Mouse (Mus musculus) right cerebral cortex, adult 2 months (tissue): Measurements from ENCODE around the gene Inpp5e.

ENCODE experiments used
- DNase-seq, 2 experiments: peaks; one replicate each; pipeline ENCODE4 v3.0.0; 2021 to 2022; ENCODE audit warnings: low spot score in 2 of 2

Gene Inpp5e

DNA sequence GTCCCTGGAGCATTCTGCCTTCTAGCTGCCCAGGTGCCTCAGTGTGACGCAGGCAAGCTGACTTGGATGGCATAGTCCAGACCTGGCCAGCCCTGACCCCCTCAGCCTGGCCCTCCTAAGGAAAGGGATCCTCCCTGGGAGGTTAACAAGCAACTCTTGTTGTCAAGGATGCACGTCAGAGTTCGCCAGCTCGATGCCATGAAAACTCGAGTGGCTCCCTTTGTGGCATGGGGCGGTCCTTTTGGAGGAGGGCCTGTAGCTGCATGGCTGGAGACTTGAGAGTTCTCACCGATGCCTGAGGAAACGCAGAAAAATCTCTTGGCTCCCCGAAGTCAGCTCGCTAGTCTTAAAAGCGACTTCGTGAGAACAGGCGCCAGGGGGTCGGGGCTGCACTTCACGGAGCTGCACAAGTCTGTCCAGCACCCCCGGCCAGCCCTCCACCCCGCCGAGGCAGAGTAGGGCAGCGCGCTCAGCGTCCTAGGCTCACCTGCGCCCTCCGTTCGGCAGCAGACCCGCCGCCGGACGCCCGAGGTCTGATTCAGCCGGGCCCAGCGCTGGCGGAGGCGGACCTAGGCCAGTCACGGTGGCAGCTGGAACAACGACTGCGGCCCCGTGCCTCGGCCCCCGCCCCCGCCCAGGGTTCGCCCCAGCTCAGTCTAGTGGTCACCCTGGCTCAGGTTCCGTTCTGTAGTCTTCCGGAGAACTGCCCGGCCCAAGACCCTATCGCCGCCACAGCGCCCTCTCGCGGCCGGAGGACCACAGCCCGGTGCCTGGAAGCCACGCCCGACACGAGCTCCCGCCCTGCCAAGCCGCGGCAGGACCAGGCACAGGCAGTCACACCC, at the start of gene Inpp5e:
Gene Inpp5e, minus strand, starts transcription at position 689 of the 842 bp plus-strand sequence.
- peak; percentile 97 to 98 for DNase-seq

DNA sequence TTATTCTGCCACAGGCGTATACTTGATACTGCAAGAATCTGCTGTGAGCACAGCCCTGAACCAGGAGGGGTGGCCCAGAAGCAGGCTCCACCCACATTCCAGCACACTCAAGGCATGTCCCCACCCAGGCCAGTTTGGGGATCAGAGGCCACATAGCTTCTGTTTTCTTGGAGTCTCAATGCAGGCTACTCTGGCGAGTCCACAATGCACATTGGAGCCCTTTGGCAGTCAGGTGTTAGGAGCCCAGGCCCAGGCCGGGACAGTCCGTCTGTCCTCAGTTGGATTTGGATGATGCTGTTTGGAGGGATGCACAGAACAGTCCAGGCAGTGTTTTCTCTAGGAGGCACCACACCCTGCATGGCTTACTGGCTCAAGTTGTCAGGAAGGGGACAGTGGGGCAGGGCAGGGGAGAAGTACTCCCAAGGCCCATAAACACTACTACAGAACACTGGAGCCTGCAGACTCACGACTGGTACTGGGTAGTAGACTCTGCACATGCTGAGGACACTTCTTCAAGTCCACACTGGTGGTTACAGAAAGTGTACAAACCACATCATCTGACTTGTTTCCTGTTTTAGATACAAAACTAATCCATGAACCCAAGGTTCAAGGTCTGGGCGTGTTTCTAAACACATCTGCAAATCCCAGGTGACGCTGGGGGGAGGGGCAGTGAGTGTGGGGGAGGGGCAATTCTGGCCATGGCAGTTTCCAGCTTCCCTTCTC, 49.6 kb upstream of the Inpp5e start:
- DNase-seq, result no peak

DNA sequence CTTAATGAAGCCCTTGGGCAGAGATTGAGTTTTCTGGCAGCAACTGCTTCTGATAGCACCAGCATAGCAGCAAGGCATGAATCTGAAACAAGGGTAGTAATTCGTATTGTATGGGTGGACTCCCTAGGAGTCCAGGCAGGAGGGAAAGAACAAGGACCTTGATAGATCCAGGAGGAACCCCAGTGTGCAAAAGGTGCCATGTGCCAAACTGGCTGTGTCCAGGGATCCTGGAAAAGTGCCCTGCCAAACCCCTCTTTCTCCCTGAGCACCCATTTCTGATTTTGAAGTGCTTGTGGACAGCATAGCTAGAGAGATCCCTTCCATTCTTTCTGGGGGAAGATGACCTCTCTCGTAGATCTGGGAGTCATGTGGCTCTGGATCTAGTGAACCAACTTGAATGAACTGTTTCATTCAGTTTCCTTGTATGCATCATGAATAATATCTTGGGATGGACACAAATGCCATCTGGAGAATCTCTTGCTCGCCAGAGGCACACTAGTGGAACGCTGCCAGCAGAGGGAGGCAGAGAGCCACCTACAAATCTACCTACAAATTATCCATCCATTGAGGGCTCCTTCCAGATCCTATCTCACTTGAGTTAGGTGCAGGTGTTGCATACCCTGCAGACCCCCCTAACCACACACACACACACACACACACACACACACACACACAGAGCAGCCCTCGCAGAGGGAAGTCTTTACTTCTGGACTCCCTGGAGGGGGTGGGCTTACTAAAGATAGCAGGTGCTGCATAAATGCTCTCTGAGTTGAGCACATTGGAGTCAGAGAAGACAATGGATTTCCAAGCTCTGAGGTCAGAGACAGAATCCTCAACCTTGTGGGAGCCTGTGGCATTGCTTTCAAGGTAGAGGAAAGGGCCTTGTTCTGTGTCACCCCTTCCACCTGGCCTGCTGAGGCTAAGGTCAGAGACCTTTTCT, 40.4 kb upstream of the Inpp5e start:
- peak; percentile 89 to 90 for DNase-seq

GRCm38 (mm10) chr2:26447451-26447850, 38.4 kb upstream of the Inpp5e start:
- no peak for DNase-seq

- no peak for DNase-seq
These were observed 37.7 kb upstream of the Inpp5e start for GRCm38 (mm10) chr2:26446671-26447070.

DNA sequence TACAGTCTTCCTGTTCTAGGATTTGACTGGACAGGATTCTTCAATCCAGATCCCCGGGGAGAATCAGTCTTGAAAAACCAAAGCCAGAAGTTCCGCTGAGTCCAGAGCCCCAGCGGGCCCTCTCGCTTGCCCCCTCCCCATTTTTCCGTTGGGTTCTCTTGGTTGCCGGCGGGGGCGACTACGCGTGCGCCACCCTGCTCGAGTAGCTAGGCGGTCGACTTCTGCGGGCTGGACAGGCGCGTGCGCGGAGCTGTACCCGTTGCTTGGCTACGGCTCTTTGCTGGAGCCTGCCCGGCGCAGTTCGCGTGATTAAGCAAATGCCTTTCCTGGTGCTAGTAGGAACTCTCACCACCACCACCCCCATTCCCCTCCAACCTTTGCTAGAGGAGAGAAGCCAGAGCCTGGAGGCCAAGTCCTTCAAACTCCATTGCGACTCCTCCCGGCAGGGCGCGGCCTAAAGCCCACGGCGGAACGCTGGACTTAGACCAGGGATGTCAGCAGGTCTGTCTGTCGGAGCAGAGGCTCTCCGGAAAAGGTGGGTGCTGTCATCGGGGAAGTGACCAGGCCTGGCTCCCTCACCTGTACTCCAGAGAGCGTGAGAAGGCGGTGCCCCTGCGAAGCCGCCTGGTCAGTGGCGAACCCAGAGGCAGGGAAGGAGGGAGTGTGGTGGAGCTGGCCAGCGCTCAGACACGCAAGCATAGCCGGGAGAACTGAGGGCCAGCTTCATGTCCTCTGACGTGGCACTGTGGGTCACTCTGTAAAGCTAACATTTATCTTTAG, 36.9 kb upstream of the Inpp5e start:
- DNase-seq, result peak; percentile 93 to 97

DNA sequence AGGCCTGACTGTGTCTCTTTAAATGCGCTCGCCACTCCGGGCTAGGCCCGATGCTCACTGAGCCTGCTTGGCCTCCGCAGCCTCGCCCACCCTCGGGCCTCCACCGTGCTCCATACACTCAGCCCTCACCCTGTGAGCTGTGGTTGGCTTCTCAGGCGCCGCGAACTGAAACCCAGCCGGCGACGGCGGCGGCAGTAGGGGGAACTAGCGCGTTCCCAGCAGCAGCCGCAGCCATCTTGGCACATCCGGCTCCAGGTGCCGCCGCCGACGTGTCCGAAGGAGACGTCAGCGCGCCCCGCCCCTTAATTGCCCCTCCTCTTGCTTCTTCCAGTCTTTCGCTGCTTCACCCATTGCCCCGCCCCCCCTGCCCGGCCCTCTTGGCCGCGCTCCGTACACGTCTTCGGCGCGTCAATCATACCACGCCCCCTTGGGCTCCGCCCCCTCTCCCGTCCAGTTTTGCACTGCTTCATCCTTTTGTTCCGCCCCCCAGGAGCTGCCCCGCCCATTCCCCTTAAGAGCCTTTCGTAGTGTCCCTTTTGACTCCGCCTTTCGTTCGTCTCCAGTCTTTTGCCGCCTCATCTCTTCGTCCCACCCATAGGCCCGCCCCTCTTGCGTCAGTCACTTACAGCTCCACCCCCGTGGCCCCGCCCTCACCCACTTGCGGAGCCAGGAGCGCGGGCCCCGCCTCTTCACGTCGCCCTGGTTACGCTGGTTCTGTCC, 36.1 kb upstream of the Inpp5e start, which contains the start of gene Sec16a:
Gene Sec16a, minus strand, starts transcription at position 271 of the 720 bp plus-strand sequence.
- peak; percentile 98 to 99 for DNase-seq

DNA sequence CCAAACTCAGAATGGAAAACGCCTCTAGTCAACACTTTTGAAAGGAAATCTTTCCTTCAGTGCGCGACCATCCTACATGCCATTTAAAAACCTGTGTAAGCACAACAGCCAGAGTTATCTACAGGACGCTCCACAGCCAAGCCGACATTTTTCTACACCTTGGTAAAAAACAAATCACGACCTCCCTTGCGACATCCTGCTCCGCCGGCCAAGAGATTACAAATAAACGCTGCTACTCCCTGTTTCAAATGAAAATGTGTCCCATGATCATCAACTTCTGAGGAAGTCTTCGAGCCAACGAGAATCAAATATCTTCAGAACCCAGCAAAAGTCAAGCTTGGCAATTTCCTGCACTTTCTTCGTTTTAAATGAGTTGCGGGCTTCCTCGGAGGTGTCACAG, 35.4 kb upstream of the Inpp5e start:
- peak in 1 of 2 experiments; percentile 17 for DNase-seq

- DNase-seq, result no peak
These were observed 34.9 kb upstream of the Inpp5e start for GRCm38 (mm10) chr2:26443876-26444275.

- DNase-seq, result no peak
These were observed 33.8 kb upstream of the Inpp5e start for GRCm38 (mm10) chr2:26442843-26443242.

DNA sequence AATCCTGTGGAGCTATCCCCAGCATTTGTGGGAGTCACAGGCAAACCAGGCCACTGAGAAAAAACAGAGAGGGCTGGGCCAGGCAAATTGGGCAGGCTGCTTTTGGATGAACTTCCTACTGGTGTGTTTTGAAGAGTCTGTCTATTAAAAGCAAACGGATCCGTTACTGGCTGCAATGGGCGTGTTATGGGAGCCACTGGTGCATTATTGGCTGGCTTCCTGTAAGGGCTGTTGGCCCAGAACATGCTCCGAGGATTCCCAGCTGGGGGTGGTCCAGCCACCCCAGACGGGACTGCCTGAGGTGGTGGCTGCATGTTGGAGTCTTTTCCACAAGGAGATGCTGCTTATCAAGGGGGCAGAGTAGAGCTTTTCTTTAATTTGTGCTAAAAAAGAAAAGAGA, 32.7 kb upstream of the Inpp5e start:
- DNase-seq, result no peak

DNA sequence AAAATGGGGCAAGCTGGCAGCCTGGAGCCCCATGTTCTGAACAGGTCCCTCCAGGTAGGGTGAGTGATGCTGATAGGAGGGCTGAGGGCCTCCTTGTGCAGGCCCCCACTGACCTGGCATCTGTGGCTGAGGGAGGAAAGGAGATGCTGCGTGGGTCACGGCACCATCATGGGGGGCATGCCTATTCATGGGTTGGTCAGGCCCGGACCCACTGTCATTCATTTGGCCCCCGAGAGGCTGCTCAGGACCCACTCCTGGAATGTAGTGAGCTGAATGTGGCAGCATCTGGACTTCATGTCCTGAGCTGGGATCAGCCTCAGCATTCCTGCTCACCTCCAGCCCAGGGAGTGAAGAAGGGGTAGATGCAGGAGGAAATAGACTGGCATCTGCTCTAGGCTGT, 32.3 kb upstream of the Inpp5e start:
- no peak for DNase-seq

DNA sequence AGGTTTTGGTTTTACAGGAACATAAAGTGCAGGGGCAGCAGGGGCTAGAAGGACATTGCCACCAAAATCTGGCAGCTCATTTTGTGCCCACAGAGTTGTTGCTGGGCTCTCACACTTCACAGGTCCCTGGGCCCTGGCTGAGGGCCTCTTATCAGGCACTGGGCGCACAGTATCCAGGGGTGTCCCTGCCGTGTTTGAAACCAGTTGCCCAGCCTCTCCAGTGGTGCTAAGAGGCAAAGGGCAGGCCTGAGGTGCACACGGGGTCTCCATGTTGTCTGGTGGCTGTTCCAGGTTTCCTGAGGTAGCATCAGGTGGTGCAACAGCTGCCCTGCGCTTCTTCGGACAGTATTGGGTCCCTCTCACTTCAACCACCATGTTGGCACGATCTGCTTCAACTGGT, 30.7 kb upstream of the Inpp5e start:
- DNase-seq, result no peak

GRCm38 (mm10) chr2:26438373-26438772, 29.4 kb upstream of the Inpp5e start:
- DNase-seq, result no peak

GRCm38 (mm10) chr2:26437221-26437620, 28.2 kb upstream of the Inpp5e start:
- peak; percentile 49 to 69 for DNase-seq

- no peak for DNase-seq
These were observed 26.0 kb upstream of the Inpp5e start for GRCm38 (mm10) chr2:26434791-26435572.

- DNase-seq, result no peak
These were observed 20.8 kb upstream of the Inpp5e start for GRCm38 (mm10) chr2:26429851-26430250.

GRCm38 (mm10) chr2:26424541-26424940, 15.5 kb upstream of the Inpp5e start:
- no peak for DNase-seq

GRCm38 (mm10) chr2:26423086-26423485, 14.1 kb upstream of the Inpp5e start:
- DNase-seq, result no peak

DNA sequence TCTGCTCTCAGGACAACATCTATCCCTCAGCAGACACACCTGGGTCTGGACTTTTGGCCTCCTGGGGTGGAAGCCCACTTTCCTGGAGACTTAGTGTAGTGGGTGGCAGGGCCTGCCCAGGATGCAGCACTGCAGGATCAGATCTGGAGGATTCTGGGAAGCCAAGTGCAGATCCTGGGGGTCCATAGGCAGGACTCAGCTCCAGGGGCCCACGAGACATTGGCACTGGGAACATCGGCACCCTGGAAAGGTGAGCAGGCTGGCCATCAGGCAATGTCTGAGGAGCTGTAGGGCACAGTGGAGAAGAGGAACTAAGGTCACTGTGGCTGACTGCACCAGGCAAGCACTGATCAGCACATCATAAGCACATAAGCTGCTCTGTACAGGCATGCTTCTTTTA, 13.0 kb upstream of the Inpp5e start:
- DNase-seq, result no peak
